Mouse (Mus musculus): ENCODE results near the gene Fblim1.
A peak's percentile ranks its signal among the peaks of the same experiment; 100 is the strongest.
"Not testable (repeated sequence)": the region's sequence is repeated elsewhere in the genome, so short reads cannot be mapped to it uniquely, and the experiment has no call there.

Fblim1 gene

DNA sequence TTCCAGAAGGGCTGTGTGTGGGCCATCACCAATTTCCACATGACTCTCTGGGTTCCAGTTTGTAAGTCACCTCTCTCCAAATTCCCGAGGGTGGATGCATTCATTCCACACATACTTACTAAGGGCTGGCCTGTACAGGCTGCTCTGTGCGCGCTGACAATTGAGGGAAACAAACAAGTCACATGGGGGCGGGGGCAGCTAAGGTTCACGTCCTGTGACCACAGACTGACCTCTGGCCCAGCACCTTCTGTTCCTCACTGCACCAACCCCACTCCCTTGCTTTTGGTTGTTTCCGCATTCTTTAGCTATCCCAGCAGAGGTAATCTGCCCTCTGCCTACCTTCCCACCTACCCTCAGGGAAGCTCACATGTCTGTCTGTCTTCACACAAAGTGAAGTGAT lies 35.9 kb downstream of the Fblim1 start:
- no peak for DNase-seq (ENCODE audit: extremely low spot score, low read depth, low spot score)

GRCm38 (mm10) chr4:141568966-141569365 lies 36.9 kb downstream of the Fblim1 start:
- DNase-seq (ENCODE audit: extremely low spot score, low read depth, low spot score), result no peak

- not testable (repeated sequence) for DNase-seq (ENCODE audit: extremely low spot score, low read depth, low spot score)
Observed at GRCm38 (mm10) chr4:141567174-141567573, 38.7 kb downstream of the Fblim1 start.

GRCm38 (mm10) chr4:141566187-141566586 lies 39.7 kb downstream of the Fblim1 start:
- no peak for DNase-seq (ENCODE audit: extremely low spot score, low read depth, low spot score)

GRCm38 (mm10) chr4:141565325-141565724 lies 40.6 kb downstream of the Fblim1 start:
- DNase-seq (ENCODE audit: extremely low spot score, low read depth, low spot score), result no peak

DNA sequence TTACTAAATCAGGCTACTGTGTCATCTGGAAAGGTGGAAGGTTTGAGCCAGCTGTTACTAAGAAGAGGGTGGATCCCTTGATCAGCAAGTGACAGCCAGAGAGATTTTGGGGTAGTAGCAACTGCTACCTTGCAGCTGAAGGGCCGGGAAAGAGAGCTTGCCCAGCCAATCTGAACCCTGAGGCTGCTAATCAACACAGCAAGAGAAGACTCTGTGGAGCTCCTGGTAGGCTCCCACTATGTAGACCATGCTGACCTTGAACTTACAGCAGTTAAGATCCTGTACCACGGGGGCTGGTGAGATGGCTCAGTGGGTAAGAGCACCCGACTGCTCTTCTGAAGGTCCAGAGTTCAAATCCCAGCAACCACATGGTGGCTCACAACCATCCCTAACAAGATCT lies 41.2 kb downstream of the Fblim1 start:
- DNase-seq (ENCODE audit: extremely low spot score, low read depth, low spot score), result no peak

- DNase-seq (ENCODE audit: extremely low spot score, low read depth, low spot score), result no peak
Observed at GRCm38 (mm10) chr4:141564209-141564608, 41.7 kb downstream of the Fblim1 start.

GRCm38 (mm10) chr4:141562281-141562680 lies 43.6 kb downstream of the Fblim1 start:
- DNase-seq (ENCODE audit: extremely low spot score, low read depth, low spot score), result no peak

DNA sequence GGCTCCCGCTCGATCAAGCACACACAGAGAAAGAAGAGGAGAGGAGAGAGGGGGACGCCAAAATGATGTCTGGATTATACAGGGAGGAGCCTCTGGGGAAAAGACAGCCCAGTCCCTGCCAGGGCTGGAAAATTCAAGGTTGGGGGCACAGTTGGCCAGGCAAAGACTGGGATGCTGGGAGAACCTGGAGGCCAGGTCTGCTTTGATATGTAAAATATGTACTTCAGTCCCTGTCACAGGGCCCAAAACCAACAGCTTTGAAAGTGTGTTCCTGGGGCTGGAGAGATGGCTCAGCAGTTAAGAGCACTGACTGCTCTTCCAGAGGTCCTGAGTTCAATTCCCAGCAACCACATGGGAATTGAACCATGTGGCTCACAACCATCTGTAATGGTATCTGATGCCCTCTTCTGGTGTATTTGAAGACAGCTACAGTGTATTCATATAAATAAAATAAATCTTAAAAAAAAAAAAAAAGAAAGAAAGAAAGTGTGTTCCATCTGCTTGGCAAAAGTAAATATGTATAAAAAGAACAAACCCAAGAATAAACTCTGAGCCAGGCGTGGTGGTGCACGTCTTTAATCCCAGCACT lies 44.5 kb downstream of the Fblim1 start:
- DNase-seq (ENCODE audit: extremely low spot score, low read depth, low spot score), result not testable (repeated sequence)

- DNase-seq (ENCODE audit: extremely low spot score, low read depth, low spot score), result no peak
Observed at GRCm38 (mm10) chr4:141559898-141560263, 46.0 kb downstream of the Fblim1 start.

GRCm38 (mm10) chr4:141559131-141559897 lies 46.6 kb downstream of the Fblim1 start:
- DNase-seq (ENCODE audit: extremely low spot score, low read depth, low spot score), result no peak

GRCm38 (mm10) chr4:141558658-141559057 lies 47.2 kb downstream of the Fblim1 start:
- DNase-seq (ENCODE audit: extremely low spot score, low read depth, low spot score), result no peak

GRCm38 (mm10) chr4:141556163-141556562 lies 49.7 kb downstream of the Fblim1 start:
- DNase-seq (ENCODE audit: extremely low spot score, low read depth, low spot score), result not testable (repeated sequence)

- DNase-seq (ENCODE audit: extremely low spot score, low read depth, low spot score), result not testable (repeated sequence)
Observed at GRCm38 (mm10) chr4:141554255-141554865, 51.5 kb downstream of the Fblim1 start.

GRCm38 (mm10) chr4:141552484-141552883 lies 53.4 kb downstream of the Fblim1 start:
- no peak for DNase-seq (ENCODE audit: extremely low spot score, low read depth, low spot score)

DNA sequence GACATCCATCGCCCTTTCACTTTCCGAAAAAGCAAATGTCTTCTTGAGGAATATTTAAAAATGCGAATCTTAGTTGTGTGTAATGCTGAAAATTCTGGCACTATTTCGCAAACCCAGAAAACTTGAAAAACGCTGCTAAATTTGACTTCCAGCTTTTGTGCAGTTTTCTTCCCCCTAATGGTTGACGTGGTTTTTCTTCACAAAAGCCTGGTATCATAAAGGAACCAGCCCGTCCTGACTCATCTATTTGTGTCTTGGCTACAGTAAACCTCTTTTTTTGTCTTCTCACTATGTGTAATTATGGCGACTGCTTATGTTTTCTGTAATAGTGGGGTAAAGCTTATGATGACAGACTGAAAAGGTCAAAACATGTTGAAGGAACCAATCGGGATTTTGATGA lies 58.6 kb downstream of the Fblim1 start:
- DNase-seq (ENCODE audit: extremely low spot score, low read depth, low spot score), result no peak

DNA sequence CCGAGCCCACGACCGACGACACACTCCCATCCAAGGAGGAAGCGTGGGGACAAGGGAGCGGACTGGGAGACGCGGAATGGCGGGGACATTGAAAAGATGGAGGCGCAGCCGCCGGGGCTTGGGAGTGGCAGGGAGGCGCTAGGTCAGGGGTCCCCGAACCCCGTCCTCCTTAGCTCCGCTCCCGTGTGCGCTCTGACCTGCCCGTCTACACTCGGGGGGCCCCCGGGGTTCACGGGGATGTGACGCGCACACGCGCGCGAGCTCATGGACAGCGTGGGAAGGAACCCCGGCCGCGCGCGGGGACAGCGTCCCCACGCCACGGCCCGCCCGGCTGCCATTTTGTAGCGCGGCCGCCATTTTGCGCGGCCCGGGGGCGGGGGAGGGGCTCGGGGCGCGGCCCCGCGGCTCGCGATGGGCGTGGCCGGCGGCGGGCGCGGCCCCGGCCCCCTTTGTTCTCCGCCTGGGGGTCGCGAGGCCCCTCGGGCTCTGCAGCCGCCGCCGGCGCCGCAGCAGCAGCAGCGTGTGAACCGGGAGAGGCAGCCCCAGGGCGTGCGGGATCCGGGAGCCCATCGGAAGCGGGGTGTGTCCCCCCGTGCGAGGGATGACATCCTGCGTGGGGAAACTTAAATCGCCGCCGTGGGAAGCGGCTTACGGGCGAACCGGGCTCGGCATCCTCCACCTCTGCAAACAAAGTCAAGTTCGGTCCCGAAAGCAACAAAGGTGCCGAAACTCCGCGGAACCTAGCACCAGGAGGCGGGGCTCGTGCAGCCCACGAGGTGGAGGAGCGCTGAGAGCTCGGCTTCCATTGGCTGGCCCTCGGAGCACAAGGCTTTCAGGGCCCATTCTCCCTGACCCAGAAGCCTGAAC lies 59.3 kb downstream of the Fblim1 start:
- no peak for DNase-seq (ENCODE audit: extremely low spot score, low read depth, low spot score)

DNA sequence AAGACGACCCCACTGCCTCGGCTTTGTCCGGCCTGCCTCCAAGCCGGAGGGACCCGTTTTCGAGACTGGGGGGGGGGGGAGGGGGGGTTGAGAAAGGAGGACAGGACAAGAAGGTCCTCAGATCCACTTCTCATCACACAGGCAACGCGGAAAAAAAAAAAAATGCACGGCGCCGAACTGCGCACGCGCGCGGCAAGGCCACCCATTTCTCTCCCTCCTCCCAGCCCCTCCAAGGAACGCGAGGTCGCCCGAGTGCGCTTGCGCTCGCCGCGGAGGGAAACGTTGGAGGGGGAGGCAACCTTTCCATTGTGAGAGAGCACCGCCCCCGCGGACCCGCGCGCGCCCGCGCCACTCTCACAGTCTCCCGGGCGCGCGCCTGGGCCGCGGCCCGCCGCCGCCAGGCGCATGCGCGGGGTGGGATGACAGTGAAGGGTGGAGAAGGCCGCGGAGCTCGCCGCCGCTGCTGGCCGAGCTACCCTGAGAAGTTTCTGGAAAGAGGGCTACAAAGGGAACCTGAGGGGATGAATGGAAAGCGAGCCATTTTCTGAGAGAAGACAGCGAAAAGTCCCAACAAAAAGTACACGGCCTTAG lies 60.1 kb downstream of the Fblim1 start:
- peak; percentile 97 for DNase-seq (ENCODE audit: extremely low spot score, low read depth, low spot score)

DNA sequence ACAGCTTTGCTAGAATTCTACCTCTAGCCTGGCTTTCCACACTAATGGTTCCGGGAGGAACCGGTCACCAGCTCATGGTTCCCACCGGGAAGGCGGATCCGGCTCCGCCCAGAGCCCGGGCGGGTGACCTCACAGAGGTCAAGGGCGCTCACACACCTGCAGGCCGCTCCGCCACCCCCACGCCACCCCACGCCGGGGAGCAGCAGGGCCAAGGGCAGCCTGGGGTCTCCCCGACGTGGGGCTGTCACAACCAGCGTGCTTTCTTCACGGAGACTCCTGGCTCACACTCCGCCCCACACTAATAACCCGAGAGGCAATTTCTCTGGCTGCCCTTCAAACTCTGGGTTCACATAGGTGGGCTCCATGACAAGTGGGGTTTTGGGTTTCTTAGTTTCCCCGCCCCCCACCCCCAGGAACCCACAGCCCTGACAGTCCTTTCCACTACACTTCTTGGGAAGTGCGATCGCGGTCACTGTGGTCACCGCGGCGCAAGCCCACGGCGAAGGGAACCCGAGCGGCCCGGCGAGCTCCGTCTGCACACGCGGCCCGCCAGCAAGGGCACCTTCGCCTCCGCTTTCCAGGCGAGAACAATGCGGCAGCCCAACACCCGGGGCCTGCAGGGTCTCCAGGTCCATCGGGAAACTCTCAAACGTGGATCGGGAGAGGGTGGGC lies 60.7 kb downstream of the Fblim1 start:
- no peak for DNase-seq (ENCODE audit: extremely low spot score, low read depth, low spot score)

DNA sequence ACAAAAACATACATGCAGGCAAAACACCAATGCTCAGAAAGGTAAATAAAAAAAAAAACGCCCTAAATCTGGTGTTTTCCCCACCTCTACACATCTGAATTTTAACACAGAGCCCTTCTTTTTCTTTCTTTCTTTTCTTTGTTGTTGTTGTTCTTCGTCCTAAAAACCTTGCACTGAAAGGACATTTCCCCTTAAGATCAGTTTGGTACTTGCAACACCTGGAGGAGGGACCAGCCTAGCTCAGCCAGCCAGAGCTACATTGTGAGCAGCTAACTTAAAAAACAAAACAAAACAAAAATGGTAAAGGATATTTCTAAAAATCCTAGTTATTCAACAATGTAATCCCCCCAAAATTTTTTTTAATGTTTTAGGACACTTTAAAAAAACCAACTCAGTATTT lies 61.4 kb downstream of the Fblim1 start:
- no peak for DNase-seq (ENCODE audit: extremely low spot score, low read depth, low spot score)
